Mouse (Mus musculus): Measurements from ENCODE around the gene Tekt3. TPM values are rescaled to one million over a fixed set of nuclear protein-coding genes. Genes with fewer than 3 reads are reported as not detected.
A peak's percentile ranks its signal among the peaks of the same experiment; 100 is the strongest.

Tekt3 gene
- under 1 TPM; 0.38 to 0.80 TPM for total RNA-seq (2021)
- long read RNA-seq, partial matches to known transcripts = 1 of 1 reads
- long read RNA-seq, other reads (novel, unspliced or antisense) = 0 of 1 reads

DNA sequence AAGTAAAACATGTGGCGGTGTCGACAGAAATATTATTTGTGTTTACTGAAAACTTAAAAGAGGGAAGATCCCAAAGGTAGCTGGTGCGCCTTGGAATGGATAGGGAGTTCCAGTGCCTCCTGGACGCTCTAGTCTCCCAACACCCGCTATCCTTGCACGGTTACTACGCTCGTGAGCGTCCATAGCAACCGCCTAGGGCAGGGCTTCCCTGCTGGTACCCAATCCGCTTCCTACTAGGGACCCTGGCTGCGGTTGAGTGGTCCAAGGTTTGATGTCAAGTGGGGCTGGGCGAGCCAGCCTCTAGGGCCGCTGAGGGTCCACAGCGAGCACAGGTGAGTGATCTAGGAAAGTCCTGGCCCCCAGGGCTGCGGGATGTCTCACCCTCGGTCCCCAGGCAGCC, at the start of gene Tekt3:
Gene Tekt3, plus strand, starts transcription at position 209 of the 400 bp plus-strand sequence.
- DNase-seq (ENCODE audit: low spot score in 2 of 2) = peak in 1 of 2 experiments; percentile 21

DNA sequence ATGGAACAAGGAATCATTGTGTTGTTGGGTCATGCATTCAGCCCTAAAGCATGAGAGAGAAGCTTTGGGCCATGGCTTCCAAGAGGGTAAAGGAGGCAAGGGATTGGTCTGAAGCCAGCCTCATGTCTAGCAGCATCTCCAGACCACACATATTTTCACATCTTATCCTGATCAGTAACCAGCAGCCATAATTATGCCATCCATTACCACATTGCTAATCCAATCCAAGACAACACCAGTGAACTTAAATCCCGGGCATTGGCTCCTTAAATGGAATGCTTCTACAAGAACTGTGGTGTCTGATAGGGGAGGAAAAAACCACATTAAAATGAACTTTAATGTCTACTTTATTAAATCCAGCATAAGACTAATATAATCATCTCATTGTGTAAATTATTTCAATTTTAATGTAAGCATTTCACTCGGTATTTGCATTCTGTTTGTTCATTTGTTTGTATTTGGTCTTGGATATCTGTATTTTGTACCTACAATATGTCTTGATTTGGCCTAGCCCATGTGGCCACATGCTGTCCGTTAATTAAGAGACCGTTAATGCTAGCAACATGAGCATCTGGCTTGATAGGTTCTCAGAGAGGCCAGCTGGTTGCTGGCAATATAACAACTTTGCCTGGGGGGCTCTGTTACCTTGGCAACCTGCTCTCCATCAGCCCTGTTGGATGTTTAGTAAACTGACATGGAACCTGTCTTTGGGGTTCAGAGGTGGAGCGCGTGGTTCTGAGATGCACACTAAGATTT, 43.9 kb upstream of the Tekt3 start:
- no peak for DNase-seq (ENCODE audit: low spot score in 2 of 2)

- DNase-seq (ENCODE audit: low spot score in 2 of 2) = no peak
Observed at GRCm38 (mm10) chr11:63018083-63018622, 43.3 kb upstream of the Tekt3 start.

- no peak for DNase-seq (ENCODE audit: low spot score in 2 of 2)
Observed at GRCm38 (mm10) chr11:63020633-63021032, 40.8 kb upstream of the Tekt3 start.

DNA sequence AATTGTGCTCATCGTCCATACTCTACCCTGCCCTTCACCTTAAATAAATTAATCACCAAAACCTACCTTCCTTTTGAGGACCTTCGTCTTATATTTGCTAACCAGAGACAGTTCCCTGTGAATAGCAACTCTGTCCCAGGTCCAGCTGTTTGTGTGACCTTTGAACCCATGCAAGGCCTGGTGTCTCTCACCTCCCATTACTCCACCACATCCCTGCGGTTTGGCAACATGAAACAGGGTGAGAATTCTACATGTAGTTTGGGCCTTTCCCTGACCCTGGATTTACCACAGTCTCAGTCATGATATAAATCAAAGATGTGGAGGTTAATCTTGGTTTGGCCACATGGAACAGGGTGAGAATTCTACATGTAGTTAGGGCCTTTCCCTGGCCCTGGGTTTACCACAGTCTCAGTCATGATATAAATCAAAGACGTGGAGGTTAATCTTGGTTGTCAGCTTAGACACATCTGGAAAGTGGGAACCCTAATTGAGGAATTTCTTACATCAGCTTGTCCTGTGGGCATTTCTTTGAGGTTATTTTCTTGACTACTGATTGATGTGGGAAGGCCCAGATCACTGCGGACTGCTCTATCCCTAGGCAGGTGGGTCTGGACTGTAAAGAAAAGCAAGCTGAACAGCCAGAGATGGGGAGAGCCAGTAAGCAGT, 40.2 kb upstream of the Tekt3 start:
- DNase-seq (ENCODE audit: low spot score in 2 of 2) = no peak

DNA sequence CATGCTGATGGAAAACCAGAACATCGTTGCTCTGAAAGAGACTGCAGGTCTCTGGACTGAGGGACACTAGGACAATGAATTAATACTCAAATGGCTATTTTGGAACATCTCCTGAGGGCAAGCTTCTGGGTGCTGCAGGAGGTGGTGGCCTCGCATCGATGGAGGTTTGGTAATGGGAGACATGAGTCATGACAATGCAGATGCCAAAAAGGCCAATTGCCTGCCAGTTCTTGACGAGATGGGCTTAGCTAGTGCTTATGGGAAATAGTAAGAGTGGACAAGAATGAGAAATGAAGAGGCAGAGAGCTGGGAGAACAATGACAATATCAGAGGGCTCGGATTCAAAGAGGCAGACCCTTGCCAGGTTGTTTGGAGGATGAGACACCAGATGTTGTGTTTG, 38.0 kb upstream of the Tekt3 start:
- DNase-seq (ENCODE audit: low spot score in 2 of 2) = no peak

DNA sequence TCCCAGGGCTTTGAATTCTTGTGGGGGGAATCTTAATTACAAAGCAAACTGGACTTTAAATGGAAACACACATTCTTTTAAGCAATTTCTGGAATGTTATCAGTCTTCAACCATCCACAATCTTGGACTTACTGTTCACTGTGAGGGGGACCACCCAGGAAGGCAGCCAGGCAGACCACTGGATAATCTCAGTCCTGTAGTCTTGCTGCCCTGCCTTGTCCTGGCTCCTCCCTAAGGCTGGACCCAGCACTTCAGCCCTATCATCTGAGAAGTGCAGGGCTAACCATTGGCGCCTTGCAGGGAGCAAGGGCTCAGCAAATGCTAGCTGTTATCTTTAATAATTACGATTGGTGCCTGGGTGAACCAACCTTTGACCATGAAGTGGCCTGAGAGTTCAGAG, 37.3 kb upstream of the Tekt3 start:
- no peak for DNase-seq (ENCODE audit: low spot score in 2 of 2)

DNA sequence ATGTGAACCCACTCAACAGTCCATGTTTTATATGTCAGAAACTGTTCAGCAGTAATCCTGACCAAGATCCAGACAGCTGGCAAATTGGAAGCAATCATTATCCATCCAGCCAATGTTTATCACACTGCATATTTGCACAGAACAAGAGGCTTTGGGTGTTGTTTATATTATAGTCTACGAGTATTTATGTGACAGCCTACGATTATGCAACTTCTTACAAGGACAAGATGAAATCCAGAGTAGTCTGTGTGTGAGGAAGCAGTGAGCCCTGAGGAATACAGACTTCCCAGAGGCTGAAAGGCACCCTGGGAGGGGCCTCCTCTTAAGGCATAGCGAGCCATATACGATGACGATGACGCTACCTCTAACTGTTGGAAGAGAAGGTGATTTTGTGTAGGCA, 36.0 kb upstream of the Tekt3 start:
- DNase-seq (ENCODE audit: low spot score in 2 of 2) = peak in 1 of 2 experiments; percentile 36

DNA sequence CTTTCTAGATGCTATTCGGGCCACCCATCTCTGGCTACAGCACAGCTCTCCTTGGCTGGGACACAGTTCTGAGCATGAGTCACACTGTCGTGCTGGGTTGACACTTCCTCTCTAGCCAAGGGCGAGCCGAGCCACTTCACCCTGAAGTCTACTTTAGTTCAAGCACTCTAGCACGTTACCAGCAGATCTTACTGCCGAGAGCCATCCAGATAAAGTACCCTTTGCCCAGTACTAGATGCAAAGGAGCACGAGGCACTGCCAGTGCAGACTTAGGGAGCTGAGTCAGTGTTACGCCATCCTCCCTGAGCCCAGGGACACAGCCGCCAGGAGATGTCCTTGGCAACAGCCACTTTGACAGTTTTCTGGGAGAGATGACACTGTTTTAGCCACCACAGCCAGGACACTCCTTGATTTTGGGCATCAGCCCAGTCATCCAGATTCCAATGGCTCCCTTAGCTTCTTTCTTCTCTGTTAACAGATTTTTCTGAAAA, 34.8 kb upstream of the Tekt3 start:
- peak; percentile 30 to 56 for DNase-seq (ENCODE audit: low spot score in 2 of 2)

DNA sequence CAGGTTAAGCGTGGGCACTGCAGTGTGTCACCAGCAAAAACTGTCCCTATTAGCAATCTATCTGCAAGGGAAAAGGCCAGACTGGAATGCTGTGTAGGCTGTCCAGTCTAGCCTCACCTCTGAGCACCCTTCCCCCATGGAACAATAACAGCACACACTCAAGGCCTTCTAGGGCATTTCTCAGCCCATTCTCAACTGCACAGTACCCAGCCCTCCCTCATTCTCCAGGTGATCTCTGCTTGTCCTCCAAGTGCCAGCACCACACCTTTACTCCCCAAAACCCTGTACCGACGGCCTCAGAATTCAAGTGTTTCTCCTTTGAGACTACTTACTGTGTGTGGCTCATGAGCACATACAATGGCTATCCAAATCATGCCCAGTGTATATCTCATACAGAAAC, 33.3 kb upstream of the Tekt3 start:
- DNase-seq (ENCODE audit: low spot score in 2 of 2) = no peak

DNA sequence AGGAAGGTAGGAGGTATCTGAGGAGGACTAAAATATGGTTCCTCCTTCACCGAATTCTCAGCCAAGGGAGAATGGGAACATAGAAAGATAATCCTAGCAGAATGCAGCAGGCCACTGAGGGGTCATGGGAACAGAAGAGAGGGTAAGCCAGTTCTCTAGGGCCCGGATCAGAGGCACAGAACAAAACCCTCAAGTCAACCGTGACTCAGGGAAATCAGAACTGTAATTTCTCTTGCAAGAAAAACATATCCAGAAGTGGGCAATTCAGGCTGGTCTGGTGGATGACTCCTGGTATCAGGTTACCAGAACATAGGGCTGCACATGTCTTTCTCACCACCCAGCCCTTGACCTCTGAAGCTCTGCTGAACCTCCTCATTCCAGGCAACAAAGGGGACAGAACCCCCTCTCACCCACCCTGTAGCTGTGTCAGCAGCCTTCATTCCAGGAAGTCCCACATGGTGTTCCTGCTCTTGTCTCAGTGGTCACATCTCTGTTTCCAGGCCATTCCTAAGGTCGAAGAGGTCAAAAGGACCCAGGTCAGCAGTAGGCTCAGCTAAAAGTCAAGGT, 32.2 kb upstream of the Tekt3 start:
- DNase-seq (ENCODE audit: low spot score in 2 of 2) = no peak

- DNase-seq (ENCODE audit: low spot score in 2 of 2) = no peak
Observed at GRCm38 (mm10) chr11:63029721-63030120, 31.7 kb upstream of the Tekt3 start.

DNA sequence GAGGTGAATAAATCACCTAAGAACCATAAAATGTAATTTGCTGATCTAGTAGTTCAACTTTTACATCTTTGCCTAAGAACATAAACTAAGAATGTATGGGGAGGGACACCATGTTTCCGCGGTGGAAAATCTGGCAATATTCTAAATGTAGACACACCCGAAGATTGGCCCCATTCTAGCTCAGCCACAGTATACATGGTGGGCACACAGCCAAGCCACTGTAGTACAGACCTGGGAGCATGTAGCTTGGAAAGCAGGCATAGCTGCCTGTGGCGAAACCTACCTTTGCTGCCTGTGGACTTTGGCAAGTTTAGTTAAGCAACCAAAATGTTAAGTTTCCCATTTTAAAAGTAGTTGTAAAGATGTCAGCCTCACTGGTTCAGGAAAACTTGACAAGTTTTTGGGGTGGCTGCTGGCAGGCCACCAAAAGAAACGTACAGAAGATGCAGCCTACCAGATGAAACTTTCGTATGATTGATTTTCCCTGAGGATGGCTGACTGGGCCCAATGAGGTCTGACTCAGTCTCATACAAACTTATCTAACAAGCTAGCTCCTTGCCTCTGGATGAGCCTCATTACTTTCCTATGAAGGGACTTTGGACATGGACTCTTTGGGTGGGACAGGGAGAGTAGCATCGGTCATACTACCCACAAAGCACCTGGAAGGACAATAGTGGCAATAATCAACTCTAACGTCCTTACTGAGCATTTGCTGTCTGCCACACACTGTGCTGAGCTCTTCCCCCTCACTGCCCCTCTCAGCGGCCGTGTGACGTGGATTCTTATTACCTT, 25.8 kb upstream of the Tekt3 start:
- DNase-seq (ENCODE audit: low spot score in 2 of 2) = no peak

DNA sequence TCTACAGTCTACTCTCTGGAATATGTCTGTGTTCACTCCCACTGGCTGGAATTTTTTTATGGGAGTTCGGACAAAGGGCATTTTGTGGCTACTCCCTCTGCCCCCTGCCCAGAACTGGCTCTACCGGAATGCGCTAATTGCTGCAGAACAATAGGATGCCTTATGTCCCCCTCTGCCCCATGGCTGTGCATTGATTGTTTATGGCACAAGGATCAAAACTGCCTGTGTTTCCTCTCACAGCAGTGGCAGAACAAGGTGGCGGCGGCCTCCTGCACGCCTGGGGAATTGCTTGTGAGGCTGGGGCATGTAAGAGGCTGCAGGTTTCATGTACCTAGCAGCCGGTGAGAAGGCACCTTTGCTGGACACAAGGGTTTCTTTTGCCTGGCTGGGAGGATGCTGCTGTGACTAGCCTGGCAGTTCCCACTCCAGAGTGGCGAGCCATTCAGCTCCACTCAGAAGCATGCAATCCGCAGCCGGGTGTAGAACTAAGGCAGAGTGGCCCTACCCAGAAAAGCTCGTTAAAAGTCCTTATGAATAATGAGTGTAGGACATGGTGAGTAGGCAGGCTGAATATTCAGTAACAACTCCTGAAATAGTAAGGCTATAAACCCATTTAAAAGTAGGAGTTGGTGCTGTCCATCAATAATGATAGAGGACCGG, 21.3 kb upstream of the Tekt3 start:
- no peak for DNase-seq (ENCODE audit: low spot score in 2 of 2)

DNA sequence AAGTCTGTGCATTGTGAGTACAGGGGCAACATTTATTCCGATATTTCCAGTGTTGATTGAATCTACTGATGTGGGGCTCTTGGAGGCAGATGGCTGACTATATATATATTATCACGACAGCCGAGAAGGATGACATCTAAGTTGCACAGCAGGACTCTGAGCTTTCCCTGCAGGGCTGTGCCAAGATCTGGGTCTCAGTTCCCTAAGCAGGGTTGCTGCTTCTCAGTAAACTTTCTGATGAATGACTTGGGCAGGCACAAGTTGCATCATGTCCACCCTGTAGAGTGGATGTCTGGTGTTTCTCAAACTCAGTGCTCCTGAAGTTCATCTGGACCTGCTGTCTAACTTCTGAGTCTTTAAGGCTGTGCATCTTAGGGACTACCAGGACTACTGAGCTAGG, 15.7 kb upstream of the Tekt3 start:
- DNase-seq (ENCODE audit: low spot score in 2 of 2) = no peak

GRCm38 (mm10) chr11:63046380-63046779, 15.1 kb upstream of the Tekt3 start:
- no peak for DNase-seq (ENCODE audit: low spot score in 2 of 2)

- DNase-seq (ENCODE audit: low spot score in 2 of 2) = no peak
Observed at GRCm38 (mm10) chr11:63050362-63050932, 11.0 kb upstream of the Tekt3 start.

- DNase-seq (ENCODE audit: low spot score in 2 of 2) = no peak
Observed at GRCm38 (mm10) chr11:63051041-63051440, 10.4 kb upstream of the Tekt3 start.

- no peak for DNase-seq (ENCODE audit: low spot score in 2 of 2)
Observed at GRCm38 (mm10) chr11:63051996-63052395, 9.5 kb upstream of the Tekt3 start.

- DNase-seq (ENCODE audit: low spot score in 2 of 2) = no peak
Observed at GRCm38 (mm10) chr11:63055596-63055995, 5.9 kb upstream of the Tekt3 start.
